8 mouse cellular contexts compared by ENCODE assay signal in the genomic region with DNA sequence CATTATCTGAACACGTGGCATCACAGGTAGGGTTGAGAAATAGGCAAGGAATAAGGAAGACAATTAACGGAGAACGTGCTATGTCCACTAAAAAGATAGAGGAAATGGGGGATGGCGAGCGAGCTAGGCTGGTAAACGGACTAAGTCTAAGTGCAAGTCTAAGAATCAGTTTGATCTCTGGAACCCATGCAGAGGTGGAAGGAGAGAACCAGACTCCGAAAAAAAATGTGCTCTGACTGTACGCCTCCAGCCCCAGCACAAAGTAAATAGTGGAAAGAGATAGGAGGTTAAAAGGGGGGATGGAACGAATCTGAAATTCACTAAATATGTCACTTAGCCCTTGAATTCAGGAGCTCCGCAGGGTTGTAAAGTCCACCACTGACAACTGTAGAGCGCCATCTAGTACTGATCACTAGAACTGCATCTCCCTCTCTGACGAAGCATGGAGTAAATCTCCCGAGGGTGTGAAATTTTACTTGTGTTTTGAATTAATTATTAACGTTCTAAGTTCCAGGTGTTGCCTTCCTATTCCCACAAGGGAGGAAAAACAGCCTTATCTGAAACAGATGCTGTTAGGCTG. TPM values are rescaled to one million over a fixed set of nuclear protein-coding genes. Genes with fewer than 3 reads are reported as not detected.
DNase-seq lines count a peak whose midpoint lies in the region; ATAC-seq and TF ChIP-seq lines count a peak whose summit lies in the region.

No protein-coding gene starts in this region.

- no peaks in the 10 kb centered on the region for H3K4me1 ChIP-seq in forebrain, embryonic 14.5 days (ENCODE audit: control insufficient read depth, insufficient read depth, low read length)
- H3K4me1 ChIP-seq in kidney, postnatal 0 days (replicated peaks; ENCODE audit: insufficient read depth, low read length) = no peaks in the 10 kb centered on the region
- H3K4me1 ChIP-seq in midbrain, embryonic 16.5 days (ENCODE audit: control insufficient read depth, insufficient read depth, low read length) = no peaks in the 10 kb centered on the region

- 41% methylated on average over 14 of the region's 14 CpGs for WGBS in forebrain, embryonic 14.5 days
- 36% methylated on average over 14 of the region's 14 CpGs for WGBS in kidney, postnatal 0 days
- WGBS in midbrain, embryonic 16.5 days = 40% methylated on average over 14 of the region's 14 CpGs

- no peaks in the 10 kb centered on the region for H3K27me3 ChIP-seq in forebrain, embryonic 14.5 days (replicated peaks; ENCODE audit: control insufficient read depth, insufficient read depth, low read length)
- H3K27me3 ChIP-seq in kidney, postnatal 0 days (ENCODE audit: insufficient read depth, low read length) = no peaks in the 10 kb centered on the region
- H3K27me3 ChIP-seq in midbrain, embryonic 16.5 days (ENCODE audit: control insufficient read depth, insufficient read depth, low read depth, low read length) = no peaks in the 10 kb centered on the region

- TF ChIP-seq POLR2A in brain, embryonic 14.5 days (IDR thresholded peaks at IDR 0.05; ENCODE audit: borderline replicate concordance, extremely low read depth, insufficient read depth, insufficient read length, poor library complexity, severe bottlenecking) = no peak

- DNase-seq in left cerebral cortex, adult 9 months (ENCODE audit: low spot score in 2 of 2) = peak; percentile 4 to 47
- no peak for DNase-seq in left cerebral cortex, postnatal 10 days (ENCODE audit: extremely low spot score in 1 of 2, low spot score in 2 of 2)
- DNase-seq in brain, embryonic 14.5 days (ENCODE audit: low read depth) = peak; percentile 41
- DNase-seq in forebrain, embryonic 14.5 days (ENCODE audit: low spot score) = peak; percentile 52
- DNase-seq in kidney, postnatal 0 days (ENCODE audit: low spot score) = peak; percentile 74
- DNase-seq in ovary, postnatal 10 days (ENCODE audit: low spot score) = no peak

- no peaks in the 10 kb centered on the region for H3K36me3 ChIP-seq in forebrain, embryonic 14.5 days (ENCODE audit: control insufficient read depth, insufficient read depth, low read length)
- H3K36me3 ChIP-seq in kidney, postnatal 0 days (ENCODE audit: insufficient read depth, low read length) = no peaks in the 10 kb centered on the region
- H3K36me3 ChIP-seq in midbrain, embryonic 16.5 days (ENCODE audit: control insufficient read depth, insufficient read depth, low read length) = no peaks in the 10 kb centered on the region

- no peak overlapping the region for H3K4me3 ChIP-seq in forebrain, embryonic 14.5 days (ENCODE audit: low read depth, low read length)
- H3K4me3 ChIP-seq in kidney, postnatal 0 days (replicated peaks; ENCODE audit: low read depth, low read length) = no peak overlapping the region
- no peak overlapping the region for H3K4me3 ChIP-seq in midbrain, embryonic 16.5 days (ENCODE audit: low read depth, low read length)

- no peak overlapping the region for H3K4me2 ChIP-seq in forebrain, embryonic 14.5 days (ENCODE audit: low read length)
- no peak overlapping the region for H3K4me2 ChIP-seq in kidney, postnatal 0 days (ENCODE audit: low read length)
- H3K4me2 ChIP-seq in midbrain, embryonic 16.5 days (ENCODE audit: low read length) = no peak overlapping the region

- H3K9ac ChIP-seq in forebrain, embryonic 14.5 days (ENCODE audit: low read length) = no peak overlapping the region
- H3K9ac ChIP-seq in kidney, postnatal 0 days (ENCODE audit: low read depth, low read length) = no peak overlapping the region
- H3K9ac ChIP-seq in midbrain, embryonic 16.5 days (ENCODE audit: low read depth, low read length) = no peak overlapping the region

- intact Hi-C loops in left cerebral cortex, postnatal 10 days (cut with DNase I) = loop anchor here (10.0 kb wide), 1 partner anchor 259 kb away; no protein-coding TSS in a partner anchor

- no peaks in the 10 kb centered on the region for H3K9me3 ChIP-seq in forebrain, embryonic 14.5 days (replicated peaks; ENCODE audit: control insufficient read depth, low read length)
- H3K9me3 ChIP-seq in kidney, postnatal 0 days (replicated peaks; ENCODE audit: low read length) = no peaks in the 10 kb centered on the region
- no peaks in the 10 kb centered on the region for H3K9me3 ChIP-seq in midbrain, embryonic 16.5 days (replicated peaks; ENCODE audit: control insufficient read depth, low read length, poor library complexity, severe bottlenecking)

- no peak overlapping the region for H3K27ac ChIP-seq in forebrain, embryonic 14.5 days (ENCODE audit: low read depth, low read length)
- H3K27ac ChIP-seq in kidney, postnatal 0 days = no peak overlapping the region
- no peak overlapping the region for H3K27ac ChIP-seq in midbrain, embryonic 16.5 days (ENCODE audit: low read length)

- peak; percentile 60; the same call in 1 of the 2 replicates for TF ChIP-seq CTCF in brain, embryonic 14.5 days (IDR thresholded peaks at IDR 0.05; ENCODE audit: borderline replicate concordance, extremely low read depth, insufficient read depth, insufficient read length)
- peak; percentile 71 for TF ChIP-seq CTCF in kidney, postnatal 0 days (IDR thresholded peaks at IDR 0.05; ENCODE audit: low read depth)

- ATAC-seq in forebrain, embryonic 14.5 days = no peak
- 0 out of 2 replicates have a peak, but pooled peaks have one; percentile 36 for ATAC-seq in kidney, postnatal 0 days (replicated peaks; ENCODE audit: low FRiP score, low read depth)
- ATAC-seq in midbrain, embryonic 16.5 days = 0 out of 2 replicates have a peak, but pooled peaks have one; percentile 11
- ATAC-seq in megakaryocyte, adult 5-6 weeks (ENCODE audit: poor library complexity, severe bottlenecking) = no peak

RNA-seq across cellular contexts. Expression of a gene that starts 44.8 kb away (rescaled TPM):
- total RNA-seq in left cerebral cortex, postnatal 10 days (2021) = 10 to 100 TPM; 87.3 to 96.0 TPM
- polyA plus RNA-seq in brain, embryonic 14.5 days (2012; rRNA removed) = 33.8 and 35.7 TPM in 2 replicates
- polyA plus RNA-seq in forebrain, embryonic 14.5 days (2014; fragmentation: Nextera tagmentation; extraction: Ambion mirVana) = 33.7 and 42.6 TPM in 2 replicates
- 43.2 and 44.0 TPM in 2 replicates for polyA plus RNA-seq in kidney, postnatal 0 days (2015; fragmentation: Nextera tagmentation; extraction: Ambion mirVana)
- 53.1 and 57.2 TPM in 2 replicates for polyA plus RNA-seq in midbrain, embryonic 16.5 days (2015; fragmentation: Nextera tagmentation; extraction: Ambion mirVana)
- total RNA-seq in megakaryocyte, adult 5-6 weeks (2015) = 32.9 and 36.6 TPM in 2 replicates
- 28.0 and 36.7 TPM in 2 replicates for total RNA-seq in megakaryocyte, adult 5-6 weeks (2017)

RNA-seq across cellular contexts. Expression of a gene that starts 46.4 kb away (rescaled TPM):
- total RNA-seq in left cerebral cortex, postnatal 10 days (2021) = 10 to 100 TPM; 28.6 to 30.7 TPM
- 0.30 and 0.52 TPM in 2 replicates for polyA plus RNA-seq in brain, embryonic 14.5 days (2012; rRNA removed)
- 0.32 and 1.1 TPM in 2 replicates for polyA plus RNA-seq in forebrain, embryonic 14.5 days (2014; fragmentation: Nextera tagmentation; extraction: Ambion mirVana)
- 0.06 and 0.16 TPM in 2 replicates for polyA plus RNA-seq in kidney, postnatal 0 days (2015; fragmentation: Nextera tagmentation; extraction: Ambion mirVana)
- polyA plus RNA-seq in midbrain, embryonic 16.5 days (2015; fragmentation: Nextera tagmentation; extraction: Ambion mirVana) = 1.9 and 2.2 TPM in 2 replicates
- 0.07 and 0.13 TPM in 2 replicates for total RNA-seq in megakaryocyte, adult 5-6 weeks (2015)
- 0.16 TPM in 1 of 2 replicates, not detected in the other for total RNA-seq in megakaryocyte, adult 5-6 weeks (2017)

Comparison
In these comparisons a context has a peak if more than half of its experiments do, and no peak if none do; other contexts are left out.
1. DNase-seq: peak in left cerebral cortex, adult 9 months (2 of 2), brain, embryonic 14.5 days (single experiment), forebrain, embryonic 14.5 days (single experiment) and kidney, postnatal 0 days (single experiment); none in left cerebral cortex, postnatal 10 days (0 of 2) and ovary, postnatal 10 days (single experiment).
2. ATAC-seq: peak in kidney, postnatal 0 days (single experiment) and midbrain, embryonic 16.5 days (single experiment); none in forebrain, embryonic 14.5 days (single experiment) and megakaryocyte, adult 5-6 weeks (single experiment).